Mouse (Mus musculus): ENCODE measurements around the gene Eif2ak4.

Gene Eif2ak4

DNA sequence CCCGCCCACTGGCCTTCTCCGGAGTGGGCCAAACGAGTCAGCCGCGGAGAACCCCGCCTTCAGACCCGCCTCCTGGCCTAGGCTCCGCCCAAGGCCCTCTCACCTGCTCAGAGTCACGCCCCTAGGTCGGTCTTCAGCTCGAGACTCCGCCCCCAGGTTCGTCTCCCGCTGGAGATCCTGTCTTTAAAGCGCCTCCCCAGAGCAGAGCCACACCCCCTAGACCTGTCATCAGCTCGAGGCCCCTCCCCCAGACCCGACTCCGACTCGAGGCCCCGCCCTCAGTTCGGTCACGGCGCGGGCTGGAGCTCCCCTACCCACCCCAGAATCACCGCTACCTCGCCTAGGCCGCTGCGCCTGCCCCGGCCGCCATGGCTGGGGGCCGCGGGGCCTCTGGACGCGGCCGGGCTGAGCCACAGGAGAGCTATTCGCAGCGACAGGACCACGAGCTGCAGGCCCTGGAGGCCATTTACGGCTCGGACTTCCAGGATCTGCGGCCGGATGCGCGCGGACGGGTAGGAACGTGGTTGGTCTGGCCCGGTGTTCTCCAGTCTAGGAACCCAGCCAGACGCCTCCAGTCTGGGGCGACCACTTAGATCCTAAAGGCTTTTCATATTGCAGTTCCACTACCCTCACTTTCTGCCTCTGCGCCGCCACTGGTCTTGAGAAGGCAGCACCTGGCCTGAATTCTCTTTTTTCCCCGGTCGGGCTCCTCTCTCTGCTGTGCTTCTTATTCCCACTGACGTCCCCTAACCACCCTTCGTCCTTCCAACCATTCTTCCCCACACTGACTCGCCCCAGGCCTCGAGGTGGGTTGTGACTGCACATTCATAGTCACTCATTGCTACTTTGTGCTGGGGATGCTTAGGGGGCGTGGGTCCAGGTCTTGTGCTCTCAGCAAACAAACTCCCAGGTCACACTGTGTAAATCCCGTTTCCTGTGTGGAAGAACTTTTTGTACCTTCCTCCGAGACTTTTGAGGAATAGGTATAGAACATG lies at the start of gene Eif2ak4:
Gene Eif2ak4, plus strand, starts transcription at position 278 of the 995 bp plus-strand sequence.
- DNase-seq = peak; percentile 100

DNA sequence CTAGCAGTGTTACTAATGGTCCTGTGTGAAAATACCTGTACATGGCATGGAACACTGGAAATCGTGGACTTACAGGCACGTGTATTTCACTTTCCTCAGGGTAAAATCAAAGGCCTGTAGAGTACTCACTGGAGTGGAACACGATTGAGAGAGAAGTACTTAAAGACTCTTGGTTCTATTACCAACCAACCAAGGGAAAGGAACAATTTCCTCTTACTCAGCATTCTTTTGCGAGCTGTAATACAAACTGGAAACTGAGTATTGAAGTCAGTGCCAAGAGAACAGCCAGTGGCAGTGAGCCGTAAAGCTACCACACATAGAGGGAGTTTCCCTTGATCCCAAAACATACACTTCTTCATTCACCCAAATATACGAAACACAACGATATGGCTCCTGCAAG lies 47.1 kb upstream of the Eif2ak4 start:
- DNase-seq = no peak

DNA sequence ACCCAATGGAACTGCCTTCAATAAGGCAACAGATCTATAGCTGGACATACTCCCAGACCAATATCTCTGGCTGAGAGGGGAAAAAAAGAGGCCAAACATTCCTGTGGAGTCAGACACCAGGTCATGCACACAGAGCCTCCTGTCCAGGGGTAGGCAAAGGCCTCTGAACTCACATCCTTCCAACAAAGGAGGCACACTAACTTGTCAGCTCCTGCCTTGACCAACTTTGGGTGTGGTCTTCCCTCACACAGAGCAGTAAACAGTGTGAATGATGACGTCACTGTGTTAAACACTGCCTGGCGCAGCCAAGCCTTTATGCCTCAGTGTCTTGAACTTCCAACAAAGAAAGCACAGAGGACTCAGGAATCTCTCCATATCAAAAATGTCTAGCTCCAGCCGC lies 44.5 kb upstream of the Eif2ak4 start:
- DNase-seq = no peak

DNA sequence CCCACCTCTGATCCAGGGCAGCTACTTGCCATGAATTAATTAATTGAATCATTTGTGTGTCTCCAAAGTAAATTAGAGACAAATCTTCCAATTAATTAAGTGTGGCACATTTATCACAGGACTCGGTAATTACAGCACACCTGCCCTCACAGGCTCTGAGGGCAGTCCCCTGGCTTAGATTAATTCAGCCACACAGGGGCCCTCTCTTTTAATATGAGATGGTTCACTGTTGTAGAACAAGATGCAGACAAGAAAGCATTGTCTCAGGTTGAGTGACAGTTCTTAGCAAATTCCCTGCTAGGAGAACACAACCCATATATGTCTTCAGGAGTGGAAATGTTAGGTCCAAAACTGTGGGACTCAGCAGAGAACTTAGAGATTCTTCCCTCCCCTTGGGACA lies 42.9 kb upstream of the Eif2ak4 start:
- no peak for DNase-seq

DNA sequence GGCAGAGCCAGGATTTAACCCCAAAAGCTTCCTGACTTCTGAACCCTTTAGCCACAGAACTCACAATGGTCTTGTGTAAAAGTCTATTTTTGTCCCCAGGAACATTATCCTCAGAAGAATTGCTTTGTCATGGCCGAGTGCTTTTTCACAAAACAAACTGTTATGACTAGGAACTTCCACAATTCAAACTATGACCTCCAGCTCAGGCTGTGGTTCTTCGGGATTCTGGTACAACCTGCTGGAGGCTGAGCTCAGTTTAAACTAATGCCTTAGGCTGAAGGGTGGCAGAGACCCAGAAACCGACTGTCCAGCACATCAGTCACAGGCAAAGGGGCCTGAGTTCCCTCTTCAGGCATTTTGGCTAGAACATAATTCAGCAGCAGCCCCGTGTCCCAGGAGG lies 34.9 kb upstream of the Eif2ak4 start:
- DNase-seq = no peak

DNA sequence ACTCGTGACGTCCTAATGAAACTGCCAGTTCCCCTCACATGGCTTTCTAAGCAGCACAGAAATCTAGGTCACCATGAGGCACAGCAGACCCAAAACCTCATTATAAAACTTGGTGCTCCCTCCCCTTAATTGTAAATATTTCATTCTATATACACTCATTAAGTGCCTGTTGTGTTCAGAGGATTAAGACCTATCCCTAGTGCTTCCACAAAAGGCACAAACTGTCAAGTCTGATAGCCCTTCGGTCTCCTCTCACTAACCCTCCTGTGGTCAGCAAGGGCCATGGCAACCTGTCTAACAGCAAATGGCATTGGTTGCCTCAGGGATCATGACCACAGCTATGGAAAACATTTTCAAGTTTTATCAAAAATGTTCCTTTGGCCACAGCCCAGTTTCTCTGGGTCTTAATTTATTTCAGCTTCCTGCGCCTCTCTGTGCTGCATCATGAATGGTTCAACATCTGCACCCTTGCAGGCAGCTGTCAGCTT lies 34.5 kb upstream of the Eif2ak4 start:
- no peak for DNase-seq

DNA sequence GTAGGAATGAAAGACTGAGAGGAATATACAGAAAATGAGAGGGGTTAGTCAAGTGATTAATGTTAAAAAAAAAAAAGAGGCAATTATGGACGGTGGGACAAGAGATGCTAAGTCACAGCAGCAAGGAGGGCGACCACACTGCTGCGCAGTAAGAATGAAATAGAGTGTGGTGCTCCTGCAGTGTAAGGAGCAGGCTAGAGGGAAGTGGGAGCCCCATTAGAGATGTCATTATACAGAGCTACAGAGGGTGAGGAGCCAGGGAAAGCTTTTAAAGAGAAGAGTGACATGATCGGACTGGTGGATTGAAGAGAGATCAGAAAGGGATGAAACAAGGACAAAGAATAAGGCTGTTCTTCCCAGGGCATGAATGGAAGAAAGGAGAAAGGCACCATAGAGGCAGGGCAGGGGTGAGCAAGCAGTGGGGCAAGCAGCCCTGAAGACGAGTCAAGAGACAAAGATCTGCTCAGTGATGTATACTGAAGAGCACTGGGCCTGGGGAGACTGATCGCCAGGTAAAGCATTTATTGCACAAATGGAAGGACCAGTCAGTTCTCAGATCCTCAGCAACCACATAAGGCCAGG lies 33.2 kb upstream of the Eif2ak4 start:
- DNase-seq = no peak

DNA sequence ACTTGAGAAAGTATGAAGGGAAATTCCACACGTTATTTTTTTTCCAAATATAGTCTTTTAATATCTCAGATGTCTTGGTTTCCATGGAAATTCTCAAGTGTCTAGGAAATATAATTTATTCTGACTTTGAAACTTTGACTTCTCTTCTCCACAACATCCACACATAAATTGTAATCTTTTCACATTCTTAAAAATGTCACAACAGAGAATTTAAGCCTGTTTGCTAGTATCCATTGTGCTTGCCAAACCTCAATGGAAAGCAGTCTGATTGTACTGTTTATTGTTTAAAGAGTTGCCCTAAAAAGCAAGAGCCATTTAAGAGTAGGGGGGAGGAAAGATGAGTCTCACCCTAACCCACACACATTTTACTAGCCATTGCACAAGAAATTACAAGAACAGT lies 16.6 kb upstream of the Eif2ak4 start:
- DNase-seq = no peak

DNA sequence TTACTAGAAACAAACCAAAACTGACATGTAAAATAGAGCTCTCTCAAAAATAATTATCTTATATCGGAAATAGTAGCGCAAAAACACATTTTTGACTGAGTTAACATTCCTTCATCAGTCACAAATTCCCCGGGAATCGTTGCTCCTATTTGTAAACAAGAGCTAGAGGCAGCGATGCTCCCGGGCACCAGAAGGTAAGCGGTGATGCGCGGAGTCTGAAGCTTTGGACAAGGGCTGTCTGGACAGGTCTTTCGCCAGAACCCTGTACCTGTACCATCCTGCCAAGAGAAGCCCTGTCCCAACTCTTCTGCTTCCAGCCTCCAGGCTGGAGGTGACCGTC lies 15.9 kb upstream of the Eif2ak4 start:
- DNase-seq = no peak

DNA sequence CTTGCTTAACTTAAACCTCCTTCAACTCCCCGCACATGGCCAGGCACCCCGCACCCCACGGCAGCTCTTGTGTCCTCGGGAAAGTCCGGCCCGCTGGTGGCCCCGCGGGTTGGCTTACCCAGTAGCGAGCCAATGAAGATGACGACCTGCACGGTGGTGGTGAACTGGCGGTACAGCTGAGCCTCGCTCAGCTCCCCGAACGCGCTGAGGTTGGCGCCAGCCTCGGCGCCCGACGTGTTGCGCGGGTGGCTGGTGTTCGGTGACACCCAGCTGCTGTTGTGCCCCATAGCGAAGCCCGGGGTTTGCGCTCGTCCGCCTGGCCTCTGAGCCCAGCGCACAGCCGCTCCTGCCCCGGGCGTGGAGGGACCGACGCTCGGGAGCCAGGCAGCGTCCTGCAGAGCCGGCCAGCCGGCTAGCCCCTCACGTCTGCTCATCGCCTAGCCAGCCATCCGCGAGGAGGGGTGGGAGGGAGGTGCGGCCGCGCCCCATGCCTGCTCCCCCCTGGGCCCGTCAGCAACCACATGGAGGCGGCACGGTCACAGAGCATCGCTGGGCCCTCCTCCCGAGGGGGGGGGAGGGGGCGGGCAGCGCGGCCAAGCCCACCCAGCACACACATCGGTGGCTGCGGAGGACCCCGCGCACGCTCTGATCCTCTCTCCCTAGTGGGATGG lies 15.4 kb upstream of the Eif2ak4 start, which contains the start of gene Gpr176:
Gene Gpr176, minus strand, starts transcription at position 519 of the 671 bp plus-strand sequence.
- peak; percentile 31 for DNase-seq

DNA sequence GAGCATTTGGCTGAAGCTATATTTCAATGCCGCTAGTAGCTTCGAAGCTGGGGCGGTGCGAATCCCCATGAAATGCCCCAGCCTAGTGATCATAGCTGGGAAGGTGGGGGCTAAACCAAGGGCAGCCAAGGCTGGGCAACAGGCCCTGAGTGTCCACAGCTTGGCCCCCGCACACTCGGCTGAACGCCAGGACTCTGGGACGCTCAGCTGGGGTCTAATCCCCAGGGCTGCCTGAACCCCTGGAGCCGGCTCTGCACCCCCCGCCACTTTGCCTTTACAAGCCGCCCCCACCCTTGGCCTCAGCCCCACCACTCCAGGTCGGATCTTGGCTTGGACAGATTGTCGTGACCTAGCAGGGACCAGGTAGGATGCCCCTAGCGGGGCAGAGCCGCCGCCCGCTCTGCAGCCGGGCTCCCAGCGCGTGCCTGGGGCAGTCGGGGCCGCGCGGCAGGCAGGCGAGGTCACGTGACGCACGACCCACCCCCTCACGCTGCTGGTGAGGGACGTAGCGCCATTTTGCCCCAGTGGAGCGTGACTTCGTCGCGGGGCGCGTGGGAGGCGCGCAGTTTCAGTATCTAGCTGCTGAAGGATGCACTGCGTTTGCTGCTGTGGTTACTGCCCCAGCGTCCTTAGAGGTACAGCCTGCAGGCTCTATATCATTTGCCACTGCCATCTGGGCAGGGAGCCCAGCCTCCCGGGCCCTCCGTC lies 14.7 kb upstream of the Eif2ak4 start:
- DNase-seq = peak; percentile 84

DNA sequence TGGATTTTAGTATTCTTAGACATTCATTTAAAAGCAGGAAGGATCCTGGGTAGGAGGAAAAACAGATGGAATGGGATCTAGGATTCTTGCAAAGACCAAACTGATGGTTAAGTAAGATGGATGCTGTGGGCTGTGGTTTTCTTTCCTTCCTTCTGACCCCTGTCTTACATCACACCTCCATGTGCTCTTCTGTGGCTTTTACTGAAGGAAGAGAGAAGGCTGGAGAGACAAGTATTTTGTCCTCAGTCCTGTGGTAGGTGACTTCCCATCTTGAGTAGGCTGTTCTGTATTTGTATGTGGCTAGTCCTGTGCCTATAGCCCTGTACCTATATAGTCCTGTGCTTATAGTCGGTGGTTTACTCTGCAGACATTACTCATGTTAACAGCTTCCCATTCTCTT lies 12.9 kb upstream of the Eif2ak4 start:
- no peak for DNase-seq

DNA sequence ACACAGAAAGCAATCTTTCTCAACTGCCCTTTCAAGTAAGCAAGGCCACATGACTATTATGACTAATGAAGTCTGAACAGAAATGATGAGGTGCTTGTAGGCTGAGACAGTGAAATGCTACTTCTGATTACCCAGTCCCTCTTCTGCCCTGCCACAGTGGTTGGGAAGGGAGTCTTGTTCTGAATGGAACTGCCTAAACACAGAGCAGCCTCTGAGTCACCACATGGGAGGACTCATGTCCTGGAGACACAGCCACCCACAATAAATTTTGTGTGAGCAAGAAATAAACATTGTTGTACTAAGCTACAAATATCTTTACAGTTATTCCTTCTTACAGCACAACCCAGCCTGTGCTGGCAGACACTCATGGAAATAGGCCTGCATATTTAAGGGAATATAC lies 12.5 kb upstream of the Eif2ak4 start:
- DNase-seq = no peak

DNA sequence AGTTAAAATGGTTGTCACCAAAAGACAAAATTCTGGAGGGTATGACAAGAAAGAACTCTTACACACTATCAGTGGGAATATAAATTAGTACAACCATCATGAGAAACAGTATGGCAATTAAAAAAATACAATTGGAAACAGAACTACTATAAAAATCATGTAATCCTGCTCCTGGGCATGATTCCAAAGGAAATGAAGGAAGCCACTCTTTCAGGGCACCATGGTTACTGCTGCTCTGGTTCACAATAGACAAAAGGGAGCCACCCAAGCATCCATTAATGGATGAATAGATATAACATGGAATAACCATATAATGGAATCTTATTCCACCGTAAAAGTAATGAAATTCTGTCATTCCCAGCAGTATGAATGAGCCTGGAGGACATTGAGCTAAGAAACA lies 8.7 kb upstream of the Eif2ak4 start:
- no peak for DNase-seq

DNA sequence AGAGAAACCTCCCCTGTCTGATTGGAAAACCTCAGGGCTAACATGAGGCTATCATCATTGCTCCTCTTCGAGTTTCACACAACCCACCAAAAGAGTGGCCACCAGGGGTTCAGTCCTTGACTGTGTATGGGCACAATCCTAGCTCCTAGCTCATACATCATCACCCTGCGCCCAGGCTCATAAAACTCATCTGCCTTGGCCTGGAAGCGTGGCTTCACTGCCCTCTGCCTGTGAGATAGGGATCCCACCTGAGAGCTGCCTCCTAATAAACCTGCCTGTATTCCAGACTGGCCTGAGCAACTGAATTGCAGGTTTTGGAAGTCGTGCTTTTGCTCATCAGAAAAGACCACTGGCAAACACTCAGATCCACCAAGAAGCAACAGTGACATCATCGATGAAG lies 5.0 kb upstream of the Eif2ak4 start:
- no peak for DNase-seq

DNA sequence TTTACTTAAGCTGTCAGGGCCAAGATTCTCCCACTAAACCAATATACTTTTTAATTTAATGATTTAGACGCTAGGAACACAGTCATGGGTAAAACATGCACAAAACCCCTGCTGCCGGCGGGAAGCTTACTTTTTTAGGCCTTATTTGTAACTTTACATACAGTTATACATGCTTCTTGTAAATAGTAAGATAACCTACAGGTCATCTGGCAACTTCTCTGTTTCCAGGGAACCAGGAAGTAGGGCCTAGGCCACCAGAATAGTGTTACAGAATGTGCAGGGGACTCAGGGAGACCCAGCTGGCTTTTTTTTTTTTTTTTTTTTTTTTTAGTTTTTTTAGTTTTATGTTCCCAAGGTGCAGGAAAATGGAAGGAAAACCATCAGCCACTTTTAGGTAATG lies 1.2 kb downstream of the Eif2ak4 start:
- DNase-seq = no peak

DNA sequence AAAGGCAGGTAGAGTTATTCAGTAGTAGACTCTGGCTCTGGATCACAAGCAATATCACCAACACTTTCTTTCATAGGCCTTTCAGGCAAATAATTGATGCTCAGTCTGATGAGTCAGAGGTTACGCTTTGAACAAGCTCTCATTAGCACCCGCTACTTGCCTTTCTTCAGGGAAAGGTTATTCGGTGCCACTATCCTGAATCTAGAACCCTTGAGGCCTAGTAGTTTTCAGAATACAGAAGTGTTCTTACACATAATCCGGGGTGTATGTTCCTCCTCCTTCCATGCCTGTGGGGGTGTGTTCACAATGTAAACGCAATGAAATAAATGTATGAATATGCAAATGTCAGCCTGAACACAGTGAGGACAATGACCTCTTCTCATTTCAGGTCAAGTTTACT lies 1.7 kb downstream of the Eif2ak4 start:
- DNase-seq = no peak

DNA sequence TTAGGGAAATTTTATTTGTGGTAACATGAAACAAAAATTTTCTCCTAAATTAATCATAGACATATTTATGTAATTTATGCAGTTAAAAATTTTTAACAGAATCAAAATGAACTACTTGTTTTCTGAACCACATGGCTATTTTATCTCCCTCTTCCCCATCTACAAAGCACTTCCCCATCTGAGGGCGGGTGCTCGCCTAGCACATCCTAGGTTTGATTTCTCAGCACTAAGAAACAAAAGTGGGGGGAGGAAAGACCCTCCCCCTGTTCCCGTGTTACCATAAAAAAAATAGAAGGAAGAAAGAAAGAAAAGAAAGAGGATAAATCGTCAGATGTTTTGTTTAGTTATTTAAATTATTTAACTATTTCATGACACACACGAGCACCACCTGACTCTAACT lies 2.8 kb downstream of the Eif2ak4 start:
- no peak for DNase-seq

DNA sequence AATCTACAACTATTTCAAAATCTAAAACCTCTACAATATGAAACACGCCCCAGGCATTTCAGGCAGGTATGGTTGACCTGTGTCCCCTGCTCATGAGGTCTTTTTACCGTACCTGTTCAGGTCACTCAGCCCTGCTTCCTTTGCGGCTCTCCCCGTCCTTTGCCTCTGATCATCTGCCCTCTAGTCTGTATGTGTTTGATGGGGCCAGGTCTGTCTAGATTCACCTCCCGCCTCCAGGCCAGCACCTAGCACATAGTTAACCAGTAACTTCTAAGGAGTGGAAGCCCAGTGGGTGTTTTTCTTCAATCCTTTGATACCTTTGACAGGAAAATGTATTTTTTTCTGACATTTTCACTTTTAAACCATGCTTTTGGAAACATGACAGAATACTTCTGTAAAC lies 11.3 kb downstream of the Eif2ak4 start:
- no peak for DNase-seq

DNA sequence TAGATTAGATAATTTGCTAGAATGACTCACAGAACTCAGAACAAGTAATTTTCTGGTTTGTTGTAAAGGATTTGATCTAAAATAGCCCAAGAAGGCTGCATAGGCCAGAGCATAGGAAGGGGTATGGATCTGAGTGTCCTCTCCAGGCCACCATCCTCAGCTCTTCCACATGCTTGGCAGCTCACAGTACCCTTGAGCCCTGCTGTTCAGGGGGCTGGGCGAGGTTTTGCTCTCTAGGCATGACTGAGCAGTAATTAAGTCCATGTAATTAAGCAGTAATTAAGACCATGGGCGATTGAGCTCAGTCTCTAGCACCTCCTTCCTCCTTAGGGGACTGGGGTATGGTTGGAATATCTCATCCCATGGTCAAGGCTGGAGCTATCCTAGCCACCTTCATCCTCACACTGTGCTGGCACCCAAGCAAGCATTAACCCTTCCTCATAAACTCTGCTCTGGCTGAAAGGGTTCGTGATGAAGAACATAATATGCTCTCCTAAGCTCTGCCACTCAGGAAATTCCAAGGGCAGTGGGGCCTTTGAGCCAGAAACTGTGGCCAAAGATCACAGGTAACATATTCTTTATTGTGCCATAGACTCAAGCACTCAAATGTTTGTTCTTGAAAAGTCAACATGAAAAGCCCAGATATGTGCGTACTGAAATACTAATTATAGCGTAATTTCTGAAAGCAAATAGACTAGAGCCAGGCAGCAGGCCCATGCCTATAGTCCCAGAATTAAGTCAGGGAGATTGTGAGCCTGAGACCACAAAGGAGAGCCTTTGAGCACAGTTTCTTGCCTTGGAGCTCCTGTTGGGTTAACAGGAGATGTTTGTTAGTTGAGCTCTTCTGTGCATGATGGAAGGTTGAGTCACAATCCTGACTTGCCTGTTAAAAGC lies 13.7 kb downstream of the Eif2ak4 start:
- no peak for DNase-seq

DNA sequence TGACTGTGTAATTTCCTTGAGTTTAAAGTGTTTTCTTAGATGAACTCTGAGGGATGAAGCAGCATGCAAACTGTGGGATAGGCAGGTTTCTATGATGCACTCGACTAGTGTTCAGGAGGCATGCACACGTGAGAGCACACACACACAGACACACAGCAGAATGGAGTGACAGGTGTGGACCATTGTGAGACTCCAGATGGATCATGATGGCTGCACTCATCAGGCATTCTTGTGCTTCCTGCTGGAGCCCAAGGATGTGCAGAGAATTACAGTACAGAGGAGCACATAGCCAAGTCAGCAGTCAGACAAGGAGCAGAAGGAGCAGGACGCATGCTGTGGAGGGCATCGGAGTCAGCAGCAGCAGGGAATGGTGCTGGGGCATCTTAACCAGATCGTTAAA lies 15.9 kb downstream of the Eif2ak4 start:
- DNase-seq = no peak

DNA sequence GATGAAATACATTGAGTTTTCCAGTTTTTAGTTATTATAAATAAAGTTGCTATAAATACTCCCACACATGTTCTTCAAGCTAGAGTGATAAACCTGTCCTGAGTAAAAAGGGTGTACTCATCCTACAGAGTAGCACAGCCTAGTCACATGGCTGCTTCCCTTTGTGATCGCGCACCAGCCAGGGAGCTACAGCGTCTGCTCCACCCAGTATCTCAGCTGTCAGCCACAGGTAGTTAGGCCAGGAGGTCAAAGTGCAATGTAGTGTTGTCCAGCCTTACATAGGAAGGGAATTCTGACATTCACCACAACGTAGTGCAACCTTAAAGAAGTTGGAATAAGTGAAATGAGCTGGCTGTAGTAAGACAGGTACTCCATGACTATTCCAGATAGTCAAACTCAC lies 17.1 kb downstream of the Eif2ak4 start:
- no peak for DNase-seq
